Mouse (Mus musculus) bone marrow macrophage, adult 2 months (primary cell): Measurements from ENCODE around the gene Dock8.

ENCODE experiments used
- CTCF ChIP-seq: IDR thresholded peaks from 2 replicates; pipeline ENCODE4 v1.5.1; 2012; ENCODE audit warnings: low read depth, mild to moderate bottlenecking, low read length, moderate library complexity
- POLR2A ChIP-seq: IDR thresholded peaks from 2 replicates; pipeline ENCODE4 v1.6.1; 2012; ENCODE audit warnings: mild to moderate bottlenecking, low read depth, low read length, borderline replicate concordance

GRCm38 (mm10) chr19:25176746-25177145 lies 177.4 kb downstream of the Dock8 start:
- TF ChIP-seq CTCF (no peak), POLR2A (no peak)
